Mouse (Mus musculus) embryonic facial prominence, embryonic 11.5 days (tissue): ENCODE measurements around the gene Rcor1. TPM values are rescaled to one million over a fixed set of nuclear protein-coding genes. Genes with fewer than 3 reads are reported as not detected.

Experiments
- ATAC-seq: fragments of 200-750 bp; cut with Nextera tagmentation; replicated peaks from 2 replicates; pipeline ENCODE4 v1.8.0; 2017; ENCODE audit warnings: low read depth; ENCODE audit not compliant: insufficient number of reproducible peaks, low FRiP score, low TSS enrichment
- DNase-seq: peaks from one replicate; pipeline ENCODE4 v3.0.0-alpha.2; 2015; ENCODE audit warnings: low spot score
- H3K27ac ChIP-seq: fragments of 300-500 bp; sonication (generic); replicated peaks from 2 replicates; pipeline ENCODE4 v1.5.1; 2014; ENCODE audit warnings: mild to moderate bottlenecking, low read depth, low read length, control low read depth
- H3K27me3 ChIP-seq: fragments of 300-500 bp; sonication (generic); 2 replicates; pipeline ENCODE4 v1.6.1; 2014; ENCODE audit warnings: mild to moderate bottlenecking, low read length, moderate library complexity, mixed read lengths; ENCODE audit not compliant: control insufficient read depth, insufficient read depth
- H3K36me3 ChIP-seq: fragments of 300-500 bp; sonication (generic); replicated peaks from 2 replicates; pipeline ENCODE4 v1.6.1; 2014; ENCODE audit warnings: low read depth, mild to moderate bottlenecking, low read length, moderate library complexity, mixed read lengths; ENCODE audit not compliant: control insufficient read depth, insufficient read depth
- H3K4me1 ChIP-seq: fragments of 300-500 bp; sonication (generic); 2 replicates; pipeline ENCODE4 v1.6.1; 2014; ENCODE audit warnings: low read length, mixed read lengths; ENCODE audit not compliant: control insufficient read depth, insufficient read depth
- H3K4me2 ChIP-seq: fragments of 300-500 bp; sonication (generic); 2 replicates; pipeline ENCODE4 v1.6.1; 2014; ENCODE audit warnings: low read depth, mild to moderate bottlenecking, control low read depth, low read length, moderate library complexity
- H3K4me3 ChIP-seq: fragments of 300-500 bp; sonication (generic); 2 replicates; pipeline ENCODE4 v1.5.1; 2014; ENCODE audit warnings: low read depth, low read length, control low read depth
- H3K9ac ChIP-seq: fragments of 300-500 bp; sonication (generic); replicated peaks from 2 replicates; pipeline ENCODE4 v1.6.1; 2014; ENCODE audit warnings: mild to moderate bottlenecking, control low read depth, low read length
- H3K9me3 ChIP-seq: fragments of 300-500 bp; sonication (generic); replicated peaks from 2 replicates; pipeline ENCODE4 v1.6.1; 2016; ENCODE audit warnings: mild to moderate bottlenecking, low read length, inconsistent platforms, mixed read lengths; ENCODE audit not compliant: control insufficient read depth
- WGBS: fragments of 180-500 bp; shearing (Covaris S2); extraction: QIAGEN DNeasy Blood & Tissue Kit; methylation state at CpG from one replicate; pipeline ENCODE4 v1.1.7; 2014; 5-methylcytosine and 5-hydroxymethylcytosine counted together
- polyA plus RNA-seq: library from polyadenylated mRNA; unstranded; fragments of >200 nt; fragmentation: Nextera tagmentation; extraction: Ambion mirVana; gene quantifications from 2 replicates; pipeline ENCODE4 v1.2.1, GENCODE M21; 2014

Gene Rcor1
- polyA plus RNA-seq, 1 experiment from 2014 or later: 16.9 TPM

DNA sequence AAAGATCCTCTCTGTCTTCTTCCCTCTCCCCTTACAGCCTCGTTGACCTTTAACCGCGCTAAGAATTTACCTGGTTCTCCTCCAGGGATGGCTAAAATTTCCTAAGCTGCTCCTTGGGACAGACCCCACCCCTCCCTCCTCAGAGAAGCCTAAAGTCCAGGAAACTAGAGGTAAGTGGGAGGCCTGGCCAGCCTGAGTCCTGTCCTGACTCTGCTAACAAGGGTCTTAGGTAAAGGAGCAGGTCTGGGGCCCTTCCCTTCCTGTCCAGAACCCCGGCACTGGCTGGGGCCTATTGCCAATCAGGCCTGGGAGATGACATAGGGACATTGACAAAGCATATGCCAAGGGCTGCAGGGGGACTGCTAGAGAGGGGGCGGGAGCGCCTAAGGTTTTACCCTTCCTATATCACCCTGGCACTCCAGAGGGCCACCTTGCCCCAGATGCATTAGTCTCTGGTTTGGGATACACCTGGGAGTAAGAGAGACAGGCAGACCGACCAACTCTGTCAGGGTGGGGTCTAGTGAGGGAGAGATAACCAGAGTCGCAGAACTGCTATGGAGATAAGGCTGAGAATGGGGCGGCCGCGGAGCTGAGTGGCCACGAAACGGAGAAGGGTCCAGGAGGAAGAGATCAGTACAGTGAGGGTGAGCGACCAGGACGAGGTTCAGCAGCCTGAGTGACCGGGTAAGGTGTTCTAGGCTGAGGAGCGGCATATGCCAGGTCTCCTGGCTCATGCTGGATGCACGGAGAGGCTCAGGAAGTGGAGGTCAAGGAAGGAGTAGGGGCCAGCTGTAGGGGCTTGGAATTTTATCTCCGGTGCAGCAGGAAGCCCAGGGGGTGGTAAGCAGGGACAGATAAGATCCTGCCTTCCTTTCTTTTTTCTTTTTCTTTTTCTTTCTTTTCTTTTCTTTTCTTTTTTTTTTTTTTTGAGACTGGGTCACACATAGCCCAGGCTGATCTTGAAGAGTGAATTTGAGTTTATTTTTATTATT is 10.7 kb upstream of the Rcor1 start:
- Histone ChIP-seq H3K9me3 (no peaks in the 10 kb centered on the region), H3K4me3 (no peak overlapping the region), H3K4me2 (no peak overlapping the region), H3K9ac (no peak overlapping the region), H3K36me3 (no peaks in the 10 kb centered on the region), H3K4me1 (no peaks in the 10 kb centered on the region), H3K27me3 (no peaks in the 10 kb centered on the region), H3K27ac (no peak overlapping the region)
- ATAC-seq: no peak
- no peak for DNase-seq
- 52% methylated on average over 19 of the region's 19 CpGs for WGBS

- Histone ChIP-seq H3K9me3 (no peaks in the 10 kb centered on the region), H3K4me3 (no peak overlapping the region), H3K9ac (no peak overlapping the region), H3K27me3 (no peaks in the 10 kb centered on the region), H3K4me2 (no peak overlapping the region), H3K4me1 (no peaks in the 10 kb centered on the region), H3K27ac (no peak overlapping the region), H3K36me3 (no peaks in the 10 kb centered on the region)
- DNase-seq (no peak), ATAC-seq (no peak)
- 70% methylated on average over 7 of the region's 7 CpGs for WGBS
Observed at GRCm38 (mm10) chr12:111029291-111029890, 9.8 kb upstream of the Rcor1 start.

- no peak overlapping the region for H3K4me3 ChIP-seq
- no peak overlapping the region for H3K27ac ChIP-seq
- no peaks in the 10 kb centered on the region for H3K4me1 ChIP-seq
- no peaks in the 10 kb centered on the region for H3K36me3 ChIP-seq
- H3K4me2 ChIP-seq: no peak overlapping the region
- 83% methylated on average over 5 of the region's 5 CpGs for WGBS
- no peaks in the 10 kb centered on the region for H3K9me3 ChIP-seq
- H3K27me3 ChIP-seq: no peaks in the 10 kb centered on the region
- DNase-seq (no peak), ATAC-seq (no peak)
- H3K9ac ChIP-seq: no peak overlapping the region
Observed at GRCm38 (mm10) chr12:111032839-111033238, 6.3 kb upstream of the Rcor1 start.

- H3K27me3 ChIP-seq: no peaks in the 10 kb centered on the region
Observed at GRCm38 (mm10) chr12:111035182-111035824, 3.8 kb upstream of the Rcor1 start.

GRCm38 (mm10) chr12:111036198-111036775 is 2.9 kb upstream of the Rcor1 start:
- H3K9me3 ChIP-seq: no peaks in the 10 kb centered on the region
- H3K4me1 ChIP-seq: no peaks in the 10 kb centered on the region
- no peak overlapping the region for H3K9ac ChIP-seq
- no peak overlapping the region for H3K27ac ChIP-seq
- ATAC-seq (no peak), DNase-seq (no peak)
- H3K36me3 ChIP-seq: no peaks in the 10 kb centered on the region
- H3K27me3 ChIP-seq: no peaks in the 10 kb centered on the region
- no peak overlapping the region for H3K4me3 ChIP-seq
- H3K4me2 ChIP-seq: no peak overlapping the region

More at GRCm38 (mm10) chr12:111035182-111035824, 3.8 kb upstream of the Rcor1 start:
- H3K27ac ChIP-seq: no peak overlapping the region
- H3K4me2 ChIP-seq: no peak overlapping the region
- H3K9ac ChIP-seq: no peak overlapping the region
- DNase-seq: peak; percentile 22
- H3K9me3 ChIP-seq: no peaks in the 10 kb centered on the region
- H3K4me1 ChIP-seq: no peaks in the 10 kb centered on the region
- H3K4me3 ChIP-seq: no peak overlapping the region
- WGBS: 59% methylated on average over 12 of the region's 12 CpGs
- H3K36me3 ChIP-seq: no peaks in the 10 kb centered on the region
- no peak for ATAC-seq

DNA sequence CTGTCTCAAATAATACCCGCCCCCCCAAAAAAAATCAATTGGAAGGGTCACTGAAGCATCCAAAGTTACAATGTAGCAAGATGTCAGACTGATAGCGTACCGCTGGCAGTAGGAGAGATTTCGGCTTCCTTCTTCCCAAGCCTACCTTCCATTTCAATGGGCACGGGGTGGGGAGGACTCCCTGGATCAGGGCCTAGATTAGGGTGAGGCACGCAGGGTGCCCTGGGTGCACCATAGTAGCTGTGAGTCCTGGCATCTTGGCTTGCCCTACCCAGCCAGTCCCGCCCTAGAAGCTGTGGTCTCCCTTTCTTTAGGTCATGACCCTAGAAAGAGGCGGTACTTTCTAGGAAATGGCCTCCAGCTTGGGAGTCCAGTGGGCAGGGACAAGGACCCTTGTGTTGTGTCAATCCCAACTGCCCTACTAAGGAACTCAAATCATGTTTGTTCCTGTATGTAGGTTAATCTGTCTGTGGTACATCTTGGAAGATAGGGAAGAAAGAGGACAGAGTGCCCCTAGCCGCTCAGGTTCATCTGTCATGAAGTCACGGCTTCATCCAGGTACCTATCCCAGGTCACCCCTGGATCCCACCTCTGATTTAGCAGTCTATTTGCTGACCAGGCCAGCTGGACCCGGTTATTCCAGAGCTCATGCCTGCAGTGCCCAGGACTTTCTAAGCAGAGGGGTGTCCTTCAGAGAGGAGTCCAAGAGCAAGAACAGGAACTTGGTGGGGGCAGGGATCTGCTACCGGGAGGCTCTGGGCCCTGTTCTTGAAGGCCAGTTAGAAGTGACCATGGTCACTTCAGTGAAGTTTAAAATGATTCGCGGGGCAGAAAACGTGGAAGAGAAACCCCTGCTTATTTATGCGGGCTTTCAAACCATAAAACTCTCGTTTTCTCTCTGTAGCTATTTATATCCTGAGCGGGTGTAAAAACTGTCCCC is 1.6 kb upstream of the Rcor1 start:
- peak overlapping the region; percentile 96 for H3K4me3 ChIP-seq
- H3K4me1 ChIP-seq: no peaks in the 10 kb centered on the region
- DNase-seq (peak; percentile 18), ATAC-seq (no peak)
- peak overlapping the region; percentile 73; the same call in 1 of the 2 replicates for H3K9ac ChIP-seq
- H3K27ac ChIP-seq: peak overlapping the region; percentile 99; the same call in 1 of the 2 replicates
- H3K36me3 ChIP-seq: no peaks in the 10 kb centered on the region
- peak overlapping the region; percentile 61 for H3K4me2 ChIP-seq
- no peaks in the 10 kb centered on the region for H3K27me3 ChIP-seq
- H3K9me3 ChIP-seq: no peaks in the 10 kb centered on the region
- 47% methylated on average over 18 of the region's 18 CpGs for WGBS
